Mouse (Mus musculus): ENCODE measurements around the gene Pradc1. TPM values are rescaled to one million over a fixed set of nuclear protein-coding genes. Genes with fewer than 3 reads are reported as not detected.

Pradc1 gene
- polyA plus RNA-seq, 1 experiment = 13.9 TPM

GRCm38 (mm10) chr6:85444266-85444965 lies 7.4 kb downstream of the Pradc1 start:
- Histone ChIP-seq H3K27ac (ENCODE audit: insufficient read depth, low read length) (no peak overlapping the region), H3K4me1 (ENCODE audit: control insufficient read depth, insufficient read depth, insufficient read length) (no peaks in the 10 kb centered on the region), H3K4me3 (ENCODE audit: extremely low read depth, insufficient read depth, insufficient read length) (no peak overlapping the region), H3K36me3 (ENCODE audit: control insufficient read depth, insufficient read depth, low read length) (peaks cover 22% of the 10 kb centered on the region), H3K27me3 (ENCODE audit: control insufficient read depth, insufficient read depth, low read length) (no peaks in the 10 kb centered on the region)
- 91% methylated on average over 8 of the region's 8 CpGs for WGBS
- no peak for DNase-seq (ENCODE audit: low read depth in 1 of 2, low spot score in 2 of 2)
- TF ChIP-seq POLR2A (IDR thresholded peaks at IDR 0.05; ENCODE audit: low read depth, low read length) (no peak), CTCF (IDR thresholded peaks at IDR 0.05; ENCODE audit: extremely low read depth, insufficient read depth, insufficient read length, insufficient replicate concordance) (no peak)

- WGBS = 88% methylated on average over 3 of the region's 3 CpGs
- Histone ChIP-seq H3K36me3 (ENCODE audit: control insufficient read depth, insufficient read depth, low read length) (peaks cover 23% of the 10 kb centered on the region), H3K27ac (ENCODE audit: insufficient read depth, low read length) (no peak overlapping the region)
These were observed 8.1 kb downstream of the Pradc1 start for GRCm38 (mm10) chr6:85443488-85444233.

GRCm38 (mm10) chr6:85441142-85441541 lies 10.6 kb downstream of the Pradc1 start:
- Histone ChIP-seq H3K27me3 (ENCODE audit: control insufficient read depth, insufficient read depth, low read length) (no peaks in the 10 kb centered on the region), H3K4me3 (ENCODE audit: extremely low read depth, insufficient read depth, insufficient read length) (no peak overlapping the region), H3K36me3 (ENCODE audit: control insufficient read depth, insufficient read depth, low read length) (peaks cover 22% of the 10 kb centered on the region), H3K4me1 (ENCODE audit: control insufficient read depth, insufficient read depth, insufficient read length) (no peaks in the 10 kb centered on the region), H3K27ac (ENCODE audit: insufficient read depth, low read length) (no peak overlapping the region)
- DNase-seq (ENCODE audit: low read depth in 1 of 2, low spot score in 2 of 2) = no peak
- WGBS = 87% methylated on average over 4 of the region's 4 CpGs
- TF ChIP-seq CTCF (IDR thresholded peaks at IDR 0.05; ENCODE audit: extremely low read depth, insufficient read depth, insufficient read length, insufficient replicate concordance) = no peak
- TF ChIP-seq POLR2A (IDR thresholded peaks at IDR 0.05; ENCODE audit: low read depth, low read length) = no peak

More at GRCm38 (mm10) chr6:85443488-85444233, 8.1 kb downstream of the Pradc1 start:
- Histone ChIP-seq H3K4me1 (ENCODE audit: control insufficient read depth, insufficient read depth, insufficient read length) (no peaks in the 10 kb centered on the region), H3K4me3 (ENCODE audit: extremely low read depth, insufficient read depth, insufficient read length) (no peak overlapping the region), H3K27me3 (ENCODE audit: control insufficient read depth, insufficient read depth, low read length) (no peaks in the 10 kb centered on the region)
- no peak for DNase-seq (ENCODE audit: low read depth in 1 of 2, low spot score in 2 of 2)
- no peak for TF ChIP-seq CTCF (IDR thresholded peaks at IDR 0.05; ENCODE audit: extremely low read depth, insufficient read depth, insufficient read length, insufficient replicate concordance)
- no peak for TF ChIP-seq POLR2A (IDR thresholded peaks at IDR 0.05; ENCODE audit: low read depth, low read length)

- WGBS = 87% methylated on average over 5 of the region's 6 CpGs
These were observed 15.1 kb downstream of the Pradc1 start for GRCm38 (mm10) chr6:85436631-85437030.

GRCm38 (mm10) chr6:85436204-85436603 lies 15.6 kb downstream of the Pradc1 start:
- 42% methylated on average over 1 of the region's 1 CpGs for WGBS
- peaks cover 7% of the 10 kb centered on the region for H3K36me3 ChIP-seq (ENCODE audit: control insufficient read depth, insufficient read depth, low read length)
- DNase-seq (ENCODE audit: low read depth in 1 of 2, low spot score in 2 of 2) = no peak
- H3K4me3 ChIP-seq (ENCODE audit: extremely low read depth, insufficient read depth, insufficient read length) = no peak overlapping the region
- no peak overlapping the region for H3K27ac ChIP-seq (ENCODE audit: insufficient read depth, low read length)
- TF ChIP-seq CTCF (IDR thresholded peaks at IDR 0.05; ENCODE audit: extremely low read depth, insufficient read depth, insufficient read length, insufficient replicate concordance) = no peak
- TF ChIP-seq POLR2A (IDR thresholded peaks at IDR 0.05; ENCODE audit: low read depth, low read length) = no peak
- peaks cover 8% of the 10 kb centered on the region; the same call in 1 of the 2 replicates for H3K4me1 ChIP-seq (ENCODE audit: control insufficient read depth, insufficient read depth, insufficient read length)
- H3K27me3 ChIP-seq (ENCODE audit: control insufficient read depth, insufficient read depth, low read length) = no peaks in the 10 kb centered on the region

More at GRCm38 (mm10) chr6:85436631-85437030, 15.1 kb downstream of the Pradc1 start:
- Histone ChIP-seq H3K4me1 (ENCODE audit: control insufficient read depth, insufficient read depth, insufficient read length) (peaks cover 5% of the 10 kb centered on the region; the same call in 1 of the 2 replicates), H3K27ac (ENCODE audit: insufficient read depth, low read length) (no peak overlapping the region), H3K27me3 (ENCODE audit: control insufficient read depth, insufficient read depth, low read length) (no peaks in the 10 kb centered on the region), H3K4me3 (ENCODE audit: extremely low read depth, insufficient read depth, insufficient read length) (no peak overlapping the region), H3K36me3 (ENCODE audit: control insufficient read depth, insufficient read depth, low read length) (peaks cover 9% of the 10 kb centered on the region)
- TF ChIP-seq POLR2A (IDR thresholded peaks at IDR 0.05; ENCODE audit: low read depth, low read length) = no peak
- no peak for DNase-seq (ENCODE audit: low read depth in 1 of 2, low spot score in 2 of 2)

GRCm38 (mm10) chr6:85433865-85434264 lies 17.9 kb downstream of the Pradc1 start:
- 36% methylated on average over 5 of the region's 5 CpGs for WGBS
- Histone ChIP-seq H3K27me3 (ENCODE audit: control insufficient read depth, insufficient read depth, low read length) (no peaks in the 10 kb centered on the region), H3K27ac (ENCODE audit: insufficient read depth, low read length) (peak overlapping the region; percentile 62; the same call in 1 of the 2 replicates), H3K4me3 (ENCODE audit: extremely low read depth, insufficient read depth, insufficient read length) (no peak overlapping the region), H3K4me1 (ENCODE audit: control insufficient read depth, insufficient read depth, insufficient read length) (peaks cover 8% of the 10 kb centered on the region; the same call in 1 of the 2 replicates), H3K36me3 (ENCODE audit: control insufficient read depth, insufficient read depth, low read length) (peaks cover 3% of the 10 kb centered on the region)
- DNase-seq (ENCODE audit: low read depth in 1 of 2, low spot score in 2 of 2) = no peak
- TF ChIP-seq CTCF (IDR thresholded peaks at IDR 0.05; ENCODE audit: extremely low read depth, insufficient read depth, insufficient read length, insufficient replicate concordance) (no peak), POLR2A (IDR thresholded peaks at IDR 0.05; ENCODE audit: low read depth, low read length) (no peak)
